Mouse (Mus musculus) neural tube, embryonic 12.5 days (tissue): ENCODE measurements at regions not wholly inside any gene's neighbourhood (a gene's known extent, or its start where the extent isn't known, plus 50 kb on each side); places are given as distances from the start of the nearest gene placed in this dataset.
A peak's percentile ranks its signal among the peaks of the same experiment; 100 is the strongest.

Experiments used
- ATAC-seq: fragments of 200-750 bp; cut with Nextera tagmentation; 2 replicates; pipeline ENCODE4 v1.8.0; 2017; ENCODE audit warnings: low read depth, mild to moderate bottlenecking, moderate TSS enrichment, moderate library complexity; ENCODE audit not compliant: low FRiP score
- H3K27ac ChIP-seq: fragments of 300-500 bp; sonication (generic); 2 replicates; pipeline ENCODE4 v1.5.1; 2016
- H3K27me3 ChIP-seq: fragments of 300-500 bp; sonication (generic); replicated peaks from 2 replicates; pipeline ENCODE4 v1.6.1; 2016; ENCODE audit warnings: mild to moderate bottlenecking
- H3K36me3 ChIP-seq: fragments of 300-500 bp; sonication (generic); 2 replicates; pipeline ENCODE4 v1.6.1; 2016; ENCODE audit warnings: mild to moderate bottlenecking
- H3K4me1 ChIP-seq: fragments of 300-500 bp; sonication (generic); 2 replicates; pipeline ENCODE4 v1.6.1; 2016
- H3K4me2 ChIP-seq: fragments of 300-500 bp; sonication (generic); replicated peaks from 2 replicates; pipeline ENCODE4 v1.6.1; 2016; ENCODE audit warnings: mild to moderate bottlenecking
- H3K4me3 ChIP-seq: fragments of 300-500 bp; sonication (generic); 2 replicates; pipeline ENCODE4 v1.5.1; 2016
- H3K9ac ChIP-seq: fragments of 300-500 bp; sonication (generic); 2 replicates; pipeline ENCODE4 v1.6.1; 2016; ENCODE audit warnings: mild to moderate bottlenecking
- H3K9me3 ChIP-seq: fragments of 300-500 bp; sonication (generic); 2 replicates; pipeline ENCODE4 v1.6.1; 2016; ENCODE audit warnings: mild to moderate bottlenecking
- WGBS: fragments of 180-500 bp; shearing (Covaris S2); methylation state at CpG from one replicate; pipeline ENCODE4 v1.1.7; 2016; 5-methylcytosine and 5-hydroxymethylcytosine counted together

- Histone ChIP-seq H3K36me3 (no peaks in the 10 kb centered on the region), H3K9me3 (no peaks in the 10 kb centered on the region), H3K27ac (no peak overlapping the region), H3K4me2 (no peak overlapping the region), H3K4me1 (peaks cover 5% of the 10 kb centered on the region; the same call in 1 of the 2 replicates), H3K4me3 (no peak overlapping the region), H3K9ac (no peak overlapping the region), H3K27me3 (no peaks in the 10 kb centered on the region)
- ATAC-seq: no peak
- WGBS: 84% methylated on average over 2 of the region's 2 CpGs
These were observed 74.0 kb upstream of the Thpo start for GRCm38 (mm10) chr16:20808263-20808662.

- H3K36me3 ChIP-seq: no peaks in the 10 kb centered on the region
- H3K27me3 ChIP-seq: no peaks in the 10 kb centered on the region
- no peak overlapping the region for H3K4me3 ChIP-seq
- H3K9ac ChIP-seq: no peak overlapping the region
- H3K9me3 ChIP-seq: no peaks in the 10 kb centered on the region
- 91% methylated on average over 7 of the region's 7 CpGs for WGBS
- H3K4me1 ChIP-seq: peaks cover 5% of the 10 kb centered on the region; the same call in 1 of the 2 replicates
- no peak for ATAC-seq
- H3K27ac ChIP-seq: no peak overlapping the region
- no peak overlapping the region for H3K4me2 ChIP-seq
These were observed 72.4 kb upstream of the Thpo start for GRCm38 (mm10) chr16:20806739-20807138.

- Histone ChIP-seq H3K36me3 (no peaks in the 10 kb centered on the region), H3K4me2 (no peak overlapping the region), H3K4me1 (peaks cover 5% of the 10 kb centered on the region; the same call in 1 of the 2 replicates), H3K27me3 (no peaks in the 10 kb centered on the region), H3K9me3 (no peaks in the 10 kb centered on the region), H3K9ac (no peak overlapping the region), H3K4me3 (no peak overlapping the region), H3K27ac (no peak overlapping the region)
- 89% methylated on average over 6 of the region's 6 CpGs for WGBS
- no peak for ATAC-seq
These were observed 71.5 kb upstream of the Thpo start for GRCm38 (mm10) chr16:20805793-20806192.

GRCm38 (mm10) chr16:20805086-20805485 lies 70.8 kb upstream of the Thpo start:
- peak overlapping the region; percentile 60; the same call in 1 of the 2 replicates for H3K9ac ChIP-seq

GRCm38 (mm10) chr16:20804601-20805017 lies 70.3 kb upstream of the Thpo start:
- peak; percentile 87 for ATAC-seq
- H3K9ac ChIP-seq: peak overlapping the region; percentile 60
- 4% methylated on average over 10 of the region's 10 CpGs for WGBS

More at GRCm38 (mm10) chr16:20805086-20805485, 70.8 kb upstream of the Thpo start:
- H3K4me2 ChIP-seq: peak overlapping the region; percentile 67
- H3K9me3 ChIP-seq: no peaks in the 10 kb centered on the region
- H3K27me3 ChIP-seq: no peaks in the 10 kb centered on the region
- 12% methylated on average over 6 of the region's 6 CpGs for WGBS
- 0 out of 2 replicates have a peak overlapping the region, but pooled peaks have one; percentile 35 for H3K4me3 ChIP-seq
- H3K27ac ChIP-seq: no peak overlapping the region
- peaks cover 5% of the 10 kb centered on the region; the same call in 1 of the 2 replicates for H3K4me1 ChIP-seq
- peak; percentile 34 for ATAC-seq
- H3K36me3 ChIP-seq: no peaks in the 10 kb centered on the region

GRCm38 (mm10) chr16:20803278-20803930 lies 69.1 kb upstream of the Thpo start:
- no peak for ATAC-seq
- 71% methylated on average over 7 of the region's 7 CpGs for WGBS
- H3K27me3 ChIP-seq: no peaks in the 10 kb centered on the region
- H3K4me1 ChIP-seq: peaks cover 5% of the 10 kb centered on the region; the same call in 1 of the 2 replicates
- no peak overlapping the region for H3K4me3 ChIP-seq
- H3K9ac ChIP-seq: no peak overlapping the region
- no peak overlapping the region for H3K4me2 ChIP-seq
- H3K36me3 ChIP-seq: no peaks in the 10 kb centered on the region
- H3K27ac ChIP-seq: no peak overlapping the region
- no peaks in the 10 kb centered on the region for H3K9me3 ChIP-seq

More at GRCm38 (mm10) chr16:20804601-20805017, 70.3 kb upstream of the Thpo start:
- H3K4me2 ChIP-seq: peak overlapping the region; percentile 67
- no peaks in the 10 kb centered on the region for H3K36me3 ChIP-seq
- no peak overlapping the region for H3K27ac ChIP-seq
- no peaks in the 10 kb centered on the region for H3K27me3 ChIP-seq
- peaks cover 5% of the 10 kb centered on the region; the same call in 1 of the 2 replicates for H3K4me1 ChIP-seq
- no peaks in the 10 kb centered on the region for H3K9me3 ChIP-seq
- H3K4me3 ChIP-seq: peak overlapping the region; percentile 35

- no peaks in the 10 kb centered on the region for H3K27me3 ChIP-seq
- no peak overlapping the region for H3K4me2 ChIP-seq
- H3K36me3 ChIP-seq: no peaks in the 10 kb centered on the region
- H3K9me3 ChIP-seq: no peaks in the 10 kb centered on the region
- no peak for ATAC-seq
- H3K27ac ChIP-seq: no peak overlapping the region
- peaks cover 5% of the 10 kb centered on the region; the same call in 1 of the 2 replicates for H3K4me1 ChIP-seq
- WGBS: 85% methylated on average over 6 of the region's 6 CpGs
- no peak overlapping the region for H3K4me3 ChIP-seq
- no peak overlapping the region for H3K9ac ChIP-seq
These were observed 68.4 kb upstream of the Thpo start for GRCm38 (mm10) chr16:20802724-20803123.

GRCm38 (mm10) chr16:20800038-20800437 lies 65.7 kb upstream of the Thpo start:
- H3K9me3 ChIP-seq: no peaks in the 10 kb centered on the region
- no peak for ATAC-seq
- 83% methylated on average over 3 of the region's 3 CpGs for WGBS
- no peak overlapping the region for H3K9ac ChIP-seq
- H3K36me3 ChIP-seq: no peaks in the 10 kb centered on the region
- no peak overlapping the region for H3K4me2 ChIP-seq
- peaks cover 4% of the 10 kb centered on the region; the same call in 1 of the 2 replicates for H3K4me1 ChIP-seq
- no peak overlapping the region for H3K27ac ChIP-seq
- no peaks in the 10 kb centered on the region for H3K27me3 ChIP-seq
- H3K4me3 ChIP-seq: no peak overlapping the region

- WGBS: 81% methylated on average over 4 of the region's 4 CpGs
- H3K4me2 ChIP-seq: no peak overlapping the region
- no peaks in the 10 kb centered on the region for H3K27me3 ChIP-seq
- H3K4me1 ChIP-seq: no peaks in the 10 kb centered on the region
- H3K9ac ChIP-seq: no peak overlapping the region
- H3K9me3 ChIP-seq: no peaks in the 10 kb centered on the region
- no peak overlapping the region for H3K27ac ChIP-seq
- no peak overlapping the region for H3K4me3 ChIP-seq
- ATAC-seq: no peak
- no peaks in the 10 kb centered on the region for H3K36me3 ChIP-seq
These were observed 63.8 kb upstream of the Thpo start for GRCm38 (mm10) chr16:20798115-20798514.

- no peaks in the 10 kb centered on the region for H3K36me3 ChIP-seq
- no peaks in the 10 kb centered on the region for H3K27me3 ChIP-seq
- 78% methylated on average over 1 of the region's 1 CpGs for WGBS
- no peaks in the 10 kb centered on the region for H3K9me3 ChIP-seq
- H3K4me1 ChIP-seq: no peaks in the 10 kb centered on the region
- ATAC-seq: no peak
- H3K27ac ChIP-seq: no peak overlapping the region
- H3K9ac ChIP-seq: no peak overlapping the region
- no peak overlapping the region for H3K4me2 ChIP-seq
- H3K4me3 ChIP-seq: no peak overlapping the region
These were observed 60.4 kb upstream of the Thpo start for GRCm38 (mm10) chr16:20794721-20795120.
